Mouse (Mus musculus) ES-Bruce4 (cell line): ENCODE results near the gene 4930564D02Rik.

ENCODE experiments used
- CTCF ChIP-seq: IDR thresholded peaks from one replicate; pipeline ENCODE4 v1.8.1; 2011; ENCODE audit warnings: low read depth, low read length
- EP300 ChIP-seq: IDR thresholded peaks from 2 replicates; pipeline ENCODE4 v1.6.1; 2011; ENCODE audit warnings: low read depth, low read length; ENCODE audit not compliant: insufficient read depth
- POLR2A ChIP-seq: IDR thresholded peaks from one replicate; pipeline ENCODE4 v1.8.1; 2011; ENCODE audit warnings: low read length; ENCODE audit not compliant: insufficient read depth

- no peak for TF ChIP-seq POLR2A
- TF ChIP-seq EP300 = no peak
- TF ChIP-seq CTCF = no peak
Observed at GRCm38 (mm10) chr3:105054952-105055351, 11.7 kb upstream of the 4930564D02Rik start.
